Mouse (Mus musculus): ENCODE data around the gene Il9r.

Il9r gene

DNA sequence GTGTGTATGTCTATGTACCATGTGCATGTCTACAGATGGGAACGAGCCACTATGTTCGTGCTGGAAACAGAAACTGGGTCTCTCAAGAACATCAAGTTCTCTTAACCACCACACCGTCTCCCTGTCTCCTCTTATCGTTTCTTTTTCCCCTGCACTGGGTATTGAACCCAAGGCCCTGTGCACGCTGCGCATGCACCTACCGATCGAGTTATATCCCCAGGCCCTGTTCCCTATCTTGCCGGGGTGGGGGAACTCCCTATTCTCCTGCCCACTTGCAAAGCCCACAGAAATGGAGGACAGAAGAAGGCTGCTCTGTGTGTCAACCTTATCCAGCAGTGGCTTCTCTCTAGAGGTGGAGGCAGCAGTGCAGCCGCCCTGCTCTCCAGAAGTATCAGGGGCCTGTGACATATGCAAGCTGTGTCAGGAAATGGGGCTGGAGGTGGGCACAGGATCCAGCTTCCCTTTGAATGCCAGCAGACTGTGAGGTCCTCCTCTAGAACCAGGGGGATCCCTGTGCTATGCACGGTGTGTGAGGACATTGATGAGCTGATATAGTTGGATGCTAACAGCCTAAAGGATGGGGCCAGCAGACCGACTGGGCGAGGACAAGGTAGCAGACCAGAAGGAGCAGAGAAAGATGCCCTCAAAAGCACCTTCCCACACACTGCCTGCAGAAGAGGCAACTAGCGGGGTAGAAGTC, 1.7 kb downstream of the Il9r start:
- DNase-seq (ENCODE audit: low read depth, low spot score): no peak

DNA sequence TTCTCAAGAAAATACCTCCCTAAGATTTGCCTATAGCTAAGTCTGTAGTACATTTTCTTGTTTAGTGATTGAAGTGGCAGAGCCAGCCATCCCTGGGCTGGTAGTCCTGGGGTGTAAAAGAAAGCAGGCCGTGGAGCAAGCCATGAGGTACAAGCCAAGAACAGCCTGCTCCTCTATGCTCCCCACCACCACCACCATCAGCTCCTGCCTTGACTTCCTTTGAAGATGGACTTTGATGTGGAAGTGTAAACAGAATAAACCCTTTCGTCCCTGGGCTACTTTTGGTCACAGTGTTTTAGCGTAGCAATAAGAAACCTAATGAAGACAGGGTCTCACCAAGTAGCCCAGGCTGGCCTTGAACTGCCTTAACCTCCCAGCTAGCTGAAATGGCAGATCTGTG, 2.3 kb downstream of the Il9r start:
- DNase-seq (ENCODE audit: low read depth, low spot score): no peak

DNA sequence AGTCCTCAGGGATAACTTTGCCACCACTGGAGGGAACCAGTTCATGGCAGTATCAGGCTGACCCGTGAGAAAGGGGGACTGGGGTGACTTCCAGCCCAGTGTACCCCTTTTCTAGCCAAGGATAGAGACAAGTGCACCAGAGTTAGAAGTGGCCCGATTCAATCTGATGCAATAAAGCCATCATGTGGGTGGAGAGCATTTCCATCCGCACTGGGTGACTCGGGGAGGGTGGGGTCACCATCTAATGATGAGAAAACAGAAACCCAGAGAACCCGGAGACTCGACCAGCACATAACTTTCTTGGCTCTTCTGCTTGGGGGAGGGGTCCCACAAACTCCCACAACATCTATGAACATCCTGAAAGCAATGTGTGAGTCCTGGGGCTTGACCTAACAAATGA, 3.4 kb downstream of the Il9r start:
- DNase-seq (ENCODE audit: low read depth, low spot score): no peak

DNA sequence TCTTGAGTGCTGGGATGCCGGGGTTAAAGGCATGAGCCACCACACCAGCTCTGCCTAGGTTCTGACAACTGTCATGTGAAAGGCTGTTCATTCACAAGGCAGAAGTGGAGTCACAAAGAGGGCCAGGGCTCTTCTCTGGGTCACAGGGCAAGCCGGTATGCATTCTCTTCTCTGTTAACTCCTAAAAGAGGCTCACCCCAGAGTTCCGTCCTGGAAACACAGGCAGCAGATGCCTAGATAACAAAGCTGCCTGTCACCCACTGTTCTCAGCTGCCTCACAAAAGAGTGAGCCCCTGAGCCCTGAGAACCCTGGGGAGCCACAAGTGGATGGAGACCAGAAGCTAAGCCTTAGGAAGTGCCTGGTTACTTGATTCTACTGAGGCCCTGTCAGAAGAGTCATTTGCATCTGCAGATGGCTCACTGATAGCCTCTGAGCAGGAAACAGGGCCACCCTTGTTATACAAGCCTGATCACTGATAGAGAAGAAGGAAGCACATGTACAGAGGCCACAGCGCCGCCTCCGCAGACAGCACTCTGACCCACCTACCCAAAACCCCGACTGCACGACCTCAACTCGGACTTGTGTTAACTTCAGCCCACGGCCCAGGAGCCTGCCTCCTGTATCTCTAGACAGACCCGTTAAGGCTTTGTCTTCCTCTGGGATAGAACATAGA, 4.1 kb downstream of the Il9r start:
- no peak for DNase-seq (ENCODE audit: low read depth, low spot score)

DNA sequence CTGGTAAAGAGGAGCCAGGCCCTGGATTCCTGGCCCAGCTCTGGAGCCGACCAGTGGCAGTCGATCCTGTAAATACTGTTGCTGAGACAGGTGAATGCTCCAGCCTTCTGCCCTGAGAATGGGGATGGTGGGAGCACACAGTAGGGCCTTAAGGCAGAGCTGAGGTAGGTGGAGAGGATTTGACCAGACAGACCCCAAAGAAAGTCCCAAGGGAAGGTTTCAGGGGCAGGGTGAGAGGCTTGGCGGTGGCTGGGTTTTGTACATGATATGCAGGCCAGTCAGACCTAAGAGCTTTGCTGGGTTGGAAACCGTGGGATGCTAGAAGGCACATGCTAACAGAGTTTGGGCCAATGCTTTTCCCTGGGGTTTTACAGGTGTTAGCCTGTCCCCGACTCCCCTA, 5.5 kb downstream of the Il9r start:
- no peak for DNase-seq (ENCODE audit: low read depth, low spot score)

DNA sequence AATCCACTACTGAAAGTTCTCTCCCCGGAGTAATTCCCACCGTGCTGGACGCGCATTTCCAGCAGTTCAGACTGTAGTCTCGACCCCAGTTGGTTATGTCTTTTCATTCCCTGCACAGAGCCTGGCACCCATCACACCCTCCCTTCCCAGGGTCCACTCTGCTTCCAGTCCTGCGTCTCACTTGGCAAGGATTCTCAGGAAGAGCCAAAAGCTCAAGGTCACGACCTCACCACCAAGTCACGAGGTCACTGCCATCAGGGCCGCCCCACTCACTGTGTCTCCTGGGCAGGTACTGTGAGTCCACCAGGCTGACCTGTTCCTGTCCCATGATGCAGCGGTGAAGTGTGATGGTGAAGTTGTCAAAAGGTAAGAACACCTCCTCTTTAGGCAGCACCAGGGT, 6.0 kb downstream of the Il9r start:
- no peak for DNase-seq (ENCODE audit: low read depth, low spot score)

DNA sequence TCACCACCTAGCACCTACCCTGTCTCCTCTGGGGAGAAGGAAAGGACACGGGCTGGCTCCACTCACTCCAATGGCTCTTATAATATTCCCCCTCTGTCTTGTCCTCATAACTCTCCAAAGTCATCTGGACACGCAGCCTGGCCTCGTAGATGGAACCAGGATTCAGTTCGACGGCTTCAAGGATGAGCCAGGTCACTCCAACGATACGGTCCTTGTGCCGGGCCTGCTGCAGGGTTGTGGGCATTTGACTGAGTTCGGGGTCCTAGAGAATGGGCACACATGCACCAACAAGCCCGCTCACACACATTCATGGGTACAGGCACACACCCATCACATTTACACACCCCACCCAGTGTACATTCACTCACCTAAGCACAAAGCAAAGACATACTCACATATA, 6.9 kb downstream of the Il9r start:
- no peak for DNase-seq (ENCODE audit: low read depth, low spot score)

DNA sequence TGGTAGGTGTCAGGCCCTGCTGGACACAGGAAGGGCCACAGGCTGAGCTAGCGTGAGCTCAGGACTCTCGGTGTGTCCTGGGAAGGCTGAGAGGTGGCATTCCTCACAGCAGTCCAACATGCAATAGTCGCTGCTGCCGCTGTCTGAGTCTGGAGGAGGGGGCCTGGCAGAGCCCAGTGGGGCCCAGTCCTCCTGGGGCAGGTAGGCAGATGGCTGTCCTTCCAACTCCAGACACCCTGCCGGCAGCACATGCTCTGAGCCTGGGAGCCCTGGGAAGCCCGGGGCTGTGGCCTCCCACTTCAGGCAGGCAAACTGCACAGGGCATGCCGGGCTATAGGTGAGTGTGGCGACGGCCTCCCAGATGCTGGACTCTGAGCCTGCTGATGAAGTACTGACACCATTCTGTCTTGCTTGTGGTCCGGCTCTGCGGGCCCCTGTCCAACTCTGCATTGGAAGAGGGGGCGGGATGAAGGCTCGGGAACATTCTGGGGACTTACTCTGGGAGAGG, 9.4 kb downstream of the Il9r start:
- no peak for DNase-seq (ENCODE audit: low read depth, low spot score)

DNA sequence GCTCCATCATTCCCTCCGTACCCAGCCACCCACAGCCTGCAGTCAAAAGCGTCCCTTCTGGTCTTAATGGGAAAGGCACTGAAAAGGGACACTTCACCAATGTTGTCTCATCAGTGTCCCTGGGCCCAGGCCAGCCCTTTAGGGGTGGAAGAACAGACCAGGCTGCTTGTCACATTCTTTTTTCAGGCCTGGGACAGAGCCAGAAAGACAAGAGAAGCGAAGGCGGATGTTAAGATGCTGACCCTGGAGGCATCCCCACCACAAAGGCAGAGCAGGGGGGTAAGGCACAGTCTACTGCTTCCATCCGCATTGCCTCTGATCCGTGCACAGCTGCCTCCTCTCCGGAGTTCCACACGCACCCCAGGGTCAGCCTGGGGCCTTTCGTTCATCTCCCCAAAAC, 10.0 kb downstream of the Il9r start:
- DNase-seq (ENCODE audit: low read depth, low spot score): no peak

DNA sequence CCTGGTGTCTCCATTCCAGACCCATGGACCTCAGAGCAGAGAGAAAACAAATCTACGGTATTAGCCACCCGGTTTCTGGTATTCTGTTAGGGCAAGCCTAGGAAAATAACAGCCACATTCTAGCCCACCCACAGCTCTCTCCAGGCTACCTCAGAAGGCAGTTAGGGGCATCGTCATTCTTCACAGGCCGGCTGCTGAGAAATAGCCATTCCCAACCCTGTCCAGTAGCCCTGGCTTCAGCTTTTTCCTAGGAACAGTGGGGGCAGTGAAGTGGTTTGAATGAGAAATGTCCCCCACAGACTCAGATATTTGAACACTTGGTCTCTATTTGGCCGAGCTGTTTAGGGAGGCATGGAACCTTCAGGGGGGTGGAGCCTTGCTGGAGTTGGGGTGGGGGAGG, 10.6 kb downstream of the Il9r start:
- DNase-seq (ENCODE audit: low read depth, low spot score): no peak

DNA sequence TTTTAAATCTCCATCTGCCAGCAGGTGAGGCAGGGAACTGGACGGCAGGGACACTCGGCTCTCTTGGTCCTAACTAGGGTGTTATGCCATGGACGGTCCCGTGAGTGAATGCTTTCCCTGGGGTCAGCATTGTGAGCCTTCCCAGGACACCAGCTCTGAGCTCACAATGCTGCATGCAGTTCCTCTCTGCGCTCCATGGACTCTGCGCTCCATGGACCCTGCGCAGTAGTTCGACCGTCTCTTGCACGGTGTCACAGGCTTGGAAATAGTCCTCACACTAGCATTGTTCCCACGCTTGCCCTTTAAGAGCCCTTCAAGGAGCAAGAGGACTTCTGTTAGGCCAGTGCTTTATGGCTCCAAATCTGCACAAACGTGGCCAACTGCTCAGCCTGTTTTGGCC, 11.2 kb downstream of the Il9r start:
- no peak for DNase-seq (ENCODE audit: low read depth, low spot score)

DNA sequence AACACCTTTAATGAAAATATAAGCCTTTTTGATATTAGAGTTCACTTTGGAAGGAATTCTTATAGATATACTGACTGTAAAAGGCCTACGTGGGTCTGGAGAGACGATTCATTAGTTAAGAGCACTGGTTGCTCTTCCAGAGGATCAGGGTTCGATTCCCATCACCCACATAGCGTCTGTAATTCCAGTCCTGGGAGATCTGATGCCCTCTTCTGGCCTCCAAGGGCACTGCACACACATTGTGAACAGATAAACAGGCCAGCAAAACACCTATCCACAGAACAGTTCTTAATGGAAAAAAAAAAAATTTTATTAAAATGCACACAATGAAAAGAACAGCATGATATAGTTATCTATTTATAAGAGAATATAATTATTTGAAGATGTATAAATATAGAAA, 12.8 kb downstream of the Il9r start:
- DNase-seq (ENCODE audit: low read depth, low spot score): peak; percentile 49

DNA sequence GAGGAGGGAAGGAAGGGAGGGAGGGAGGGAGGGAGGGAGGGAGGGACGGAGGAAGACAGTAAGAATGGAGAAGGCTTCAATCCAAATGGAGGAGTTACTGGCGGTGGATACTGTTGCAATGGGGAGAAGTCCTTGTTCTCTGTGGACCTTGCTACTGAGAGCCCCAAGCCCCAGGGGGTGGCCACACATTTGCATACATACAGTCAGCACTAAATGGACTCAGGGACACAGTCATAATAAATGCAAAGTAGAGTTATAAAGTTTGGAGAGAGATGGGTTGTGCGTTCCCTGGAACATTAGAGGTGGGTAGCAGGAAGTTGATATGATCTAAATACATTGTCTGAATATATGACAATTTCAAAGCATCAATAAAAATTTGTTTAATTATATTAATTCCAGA, 14.0 kb downstream of the Il9r start:
- no peak for DNase-seq (ENCODE audit: low read depth, low spot score)

DNA sequence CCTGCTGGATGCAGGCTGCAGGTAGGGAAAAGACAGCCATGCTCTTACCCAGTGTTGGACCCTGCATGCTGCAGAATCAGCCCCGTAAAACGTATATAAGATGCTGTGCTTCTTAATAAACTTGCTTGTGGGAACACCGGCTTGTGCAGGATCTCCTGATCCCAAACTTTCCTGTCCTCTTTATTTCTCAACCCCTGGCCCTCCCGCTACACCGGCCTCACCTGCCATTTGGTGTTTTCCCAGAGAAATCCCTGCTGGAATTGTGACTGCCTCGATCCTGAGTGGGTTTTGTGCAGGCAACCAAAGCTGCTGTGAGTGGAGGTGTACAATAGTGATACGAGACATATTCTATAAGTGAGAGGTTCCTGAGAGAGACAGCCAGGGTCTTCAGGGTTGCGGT, 15.6 kb downstream of the Il9r start:
- no peak for DNase-seq (ENCODE audit: low read depth, low spot score)

DNA sequence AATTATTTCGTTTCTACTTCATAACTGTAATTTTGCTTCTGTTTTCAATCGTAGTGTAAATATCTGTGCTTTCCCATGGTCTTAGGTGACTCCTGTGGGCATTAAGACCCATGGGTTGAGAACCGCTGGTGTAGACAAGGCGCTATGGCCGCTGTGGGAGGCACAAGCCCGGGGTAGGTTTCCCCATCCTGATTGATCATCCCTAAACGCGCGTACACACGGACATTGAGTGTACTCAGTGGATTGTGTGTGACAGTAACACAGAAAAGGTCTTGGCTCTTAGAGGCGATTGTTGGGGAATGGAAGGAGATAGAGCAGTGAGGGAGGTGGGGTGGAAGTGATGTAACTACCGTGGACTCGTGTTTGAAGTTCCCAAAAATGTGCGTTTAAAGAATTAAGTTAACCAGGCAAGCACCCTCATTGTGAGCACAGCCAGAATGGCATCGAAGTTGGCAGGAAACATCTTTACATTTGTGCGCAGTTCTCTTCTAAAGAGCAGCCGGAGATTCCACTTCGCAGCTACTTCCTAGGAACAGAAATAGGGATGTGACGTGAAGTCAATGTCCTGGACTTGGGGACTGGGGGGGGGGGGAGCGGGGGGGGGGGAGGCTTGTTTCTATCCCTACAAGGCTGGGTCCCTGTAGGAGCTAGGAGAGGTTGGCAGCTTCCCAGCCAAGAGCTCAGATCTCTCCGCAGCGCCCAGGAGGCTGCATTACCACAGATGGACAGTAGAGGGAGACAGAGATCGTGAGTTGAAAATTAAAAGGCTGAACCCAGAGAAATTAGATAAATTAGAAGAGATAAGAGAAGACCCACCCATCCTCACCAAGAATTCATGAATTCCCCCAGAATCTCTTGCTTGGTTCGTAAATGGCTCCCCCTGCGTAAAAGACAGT, 17.9 kb downstream of the Il9r start:
- peak; percentile 63 for DNase-seq (ENCODE audit: low read depth, low spot score)

DNA sequence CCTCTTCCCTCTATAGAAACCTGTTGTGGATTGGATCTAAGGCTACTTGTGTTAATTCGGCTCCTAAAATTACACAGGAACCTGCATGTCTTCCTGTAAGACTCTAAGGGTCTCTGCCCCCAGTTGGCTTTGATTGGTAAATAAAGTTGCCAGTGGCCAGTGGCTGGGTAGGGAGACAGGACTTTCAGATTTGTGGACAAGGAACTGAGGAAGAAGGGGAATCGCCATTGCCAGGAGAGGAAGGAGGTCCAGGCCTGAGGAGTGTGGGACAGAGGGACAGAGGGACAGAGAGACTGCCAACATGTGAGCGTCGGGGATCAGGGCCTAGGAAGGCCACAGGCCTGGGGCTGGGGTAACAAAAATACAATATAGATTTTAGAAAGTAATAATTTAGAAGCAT, 18.8 kb downstream of the Il9r start:
- DNase-seq (ENCODE audit: low read depth, low spot score): no peak

DNA sequence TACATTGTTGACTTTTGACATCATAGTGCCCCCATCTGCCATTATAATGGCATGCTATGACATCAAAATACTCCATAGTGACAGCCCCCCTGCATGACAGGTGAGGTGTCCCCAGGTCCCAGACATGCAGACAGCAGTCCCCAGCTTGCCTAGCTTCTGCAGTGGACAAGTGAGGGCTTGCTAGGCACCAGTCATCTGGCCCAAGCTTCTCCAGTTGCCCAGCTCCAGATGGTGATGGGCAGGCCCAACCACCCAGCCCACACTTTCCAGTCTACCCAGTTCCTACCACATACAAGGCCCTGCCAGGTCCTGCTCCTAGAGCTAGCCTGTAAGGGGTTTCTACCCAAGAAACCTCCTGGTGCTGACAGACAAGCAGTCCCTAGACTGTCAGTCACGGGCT, 21.6 kb downstream of the Il9r start:
- no peak for DNase-seq (ENCODE audit: low read depth, low spot score)

DNA sequence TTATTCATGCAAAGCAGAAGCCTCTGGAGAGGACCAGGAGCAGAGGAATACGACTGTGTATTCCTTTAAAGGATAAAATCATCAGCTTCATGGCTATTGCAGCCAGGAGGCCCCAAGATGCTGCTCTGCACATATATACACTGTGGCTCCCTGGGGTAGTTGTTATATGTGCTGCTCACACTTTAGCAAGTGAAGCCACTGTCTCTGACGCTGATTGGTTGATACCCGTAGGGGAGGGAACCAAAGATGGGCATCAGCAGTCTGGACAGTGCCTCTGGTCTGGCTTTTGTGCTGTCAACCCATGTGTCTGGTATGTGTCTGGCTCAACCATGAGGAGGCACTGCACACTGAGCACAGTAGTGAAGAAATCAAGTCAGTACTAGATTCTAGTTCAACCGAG, 33.4 kb downstream of the Il9r start:
- DNase-seq (ENCODE audit: low read depth, low spot score): no peak

DNA sequence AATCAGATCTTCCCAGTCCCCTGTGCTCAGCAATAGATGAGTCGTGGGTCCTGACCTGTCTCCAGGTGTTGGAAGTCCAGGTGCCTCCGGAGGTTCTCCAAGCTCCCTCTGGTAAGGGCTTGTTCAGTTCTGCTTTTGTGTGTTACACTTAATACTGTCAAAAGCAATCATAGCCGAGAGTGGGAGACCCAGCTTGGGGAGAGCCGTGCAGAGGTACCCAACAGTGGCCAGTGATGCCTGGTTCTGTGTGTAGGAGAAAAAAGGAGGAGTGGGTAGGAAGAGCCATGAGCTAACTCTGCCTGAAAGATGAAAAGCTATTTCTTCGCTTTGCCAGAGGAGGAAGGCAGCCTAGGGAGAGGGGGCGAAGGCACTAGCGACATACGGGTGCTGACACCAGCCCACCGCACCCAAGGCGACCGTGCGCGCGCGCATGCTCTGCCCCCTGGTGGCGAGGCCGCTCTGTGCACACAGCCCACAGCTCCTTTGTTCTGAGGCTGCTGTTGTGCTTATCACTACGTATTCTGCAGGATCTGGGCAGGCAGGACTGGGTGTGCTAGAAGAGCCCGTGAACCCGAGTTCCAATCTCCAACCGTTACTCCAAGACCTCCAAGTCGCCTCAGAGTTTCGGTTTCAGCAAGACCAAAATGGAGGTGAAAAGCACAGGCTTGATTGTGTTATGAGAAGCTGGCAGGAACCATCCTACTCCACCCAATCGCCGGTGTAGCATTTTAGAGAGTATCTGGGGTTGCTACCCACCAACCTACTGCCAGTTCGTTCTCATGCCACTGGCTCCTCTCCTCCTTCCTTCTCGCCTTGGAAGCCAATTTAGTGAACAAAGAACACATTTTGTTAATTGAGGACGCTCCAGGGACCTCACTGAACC, 37.9 kb downstream of the Il9r start:
- peak; percentile 85 for DNase-seq (ENCODE audit: low read depth, low spot score)

DNA sequence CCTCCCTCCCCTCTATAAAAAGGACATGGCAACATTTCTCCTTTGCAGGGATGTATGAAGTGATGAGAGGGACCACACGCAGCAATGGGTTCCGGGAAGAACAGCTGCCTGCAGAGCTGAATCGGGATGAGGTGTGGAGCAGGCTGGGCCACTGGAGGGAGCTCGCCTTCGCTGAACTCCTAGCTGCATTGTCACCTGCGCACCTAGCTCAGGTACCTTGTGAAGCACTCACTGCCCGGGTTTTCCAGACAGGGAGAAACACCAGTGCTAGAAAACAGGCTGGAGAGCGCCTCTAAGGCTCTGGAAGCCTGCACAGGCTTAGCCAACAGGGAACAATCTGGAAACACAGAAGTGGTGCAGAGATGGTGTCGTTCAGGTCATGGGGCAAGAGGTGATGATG, 38.6 kb downstream of the Il9r start:
- peak; percentile 75 for DNase-seq (ENCODE audit: low read depth, low spot score)

DNA sequence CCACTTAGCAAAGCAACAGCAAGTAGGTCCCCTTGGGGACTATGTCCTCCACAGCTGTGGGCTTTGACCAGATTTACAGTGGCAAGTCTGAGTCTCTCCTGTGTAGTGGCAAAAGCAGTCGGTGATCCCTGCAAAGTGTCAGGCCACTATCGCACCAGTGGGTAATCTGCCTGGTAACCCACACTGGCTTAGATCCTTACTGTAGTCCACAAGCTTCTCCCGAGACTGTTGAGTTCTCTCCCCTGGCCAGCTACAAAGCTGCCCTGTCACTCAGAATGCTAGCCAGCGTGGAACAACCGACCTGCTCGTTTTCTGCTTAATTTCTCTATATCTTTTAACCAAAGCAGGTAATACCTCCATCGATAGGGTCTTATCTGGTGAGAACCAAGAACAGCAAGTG, 39.7 kb downstream of the Il9r start:
- DNase-seq (ENCODE audit: low read depth, low spot score): no peak

DNA sequence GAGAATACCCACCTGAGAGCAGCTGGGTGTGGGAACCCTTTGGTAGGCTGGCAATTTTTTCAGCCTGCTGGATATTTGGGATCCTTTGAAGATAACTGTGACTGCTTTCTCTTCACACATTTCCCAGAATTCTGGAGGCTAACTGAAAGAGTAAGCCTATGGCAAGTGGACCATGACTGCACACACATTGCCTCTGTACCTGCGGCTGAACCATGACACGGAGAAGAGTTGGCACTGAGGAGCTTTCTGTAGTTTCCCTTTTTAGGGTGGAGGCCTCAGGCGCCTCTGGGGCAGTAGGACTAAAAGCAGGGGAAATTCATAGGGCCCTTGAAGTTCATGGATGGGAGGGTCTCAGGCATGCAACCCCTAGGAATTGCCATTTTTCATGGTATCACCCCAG, 40.9 kb downstream of the Il9r start:
- no peak for DNase-seq (ENCODE audit: low read depth, low spot score)
